Mouse (Mus musculus): ENCODE data around the gene Olfr722. TPM values are rescaled to one million over a fixed set of nuclear protein-coding genes. Genes with fewer than 3 reads are reported as not detected.
A peak's percentile ranks its signal among the peaks of the same experiment; 100 is the strongest.
"Not testable (repeated sequence)": the region's sequence is repeated elsewhere in the genome, so short reads cannot be mapped to it uniquely, and the experiment has no call there.

The Olfr722 gene
- total RNA-seq (2021), result not detected
- long read RNA-seq, result 0 reads

GRCm38 (mm10) chr14:49901899-49902298, at the start of gene Olfr722:
Gene Olfr722 (minus strand): TSS chr14:49901999.
- no peak for DNase-seq (ENCODE audit: low spot score in 2 of 2)

- not testable (repeated sequence) for DNase-seq (ENCODE audit: low spot score in 2 of 2)
These were observed 29.9 kb upstream of the Olfr722 start, which contains the start of gene Olfr723 for GRCm38 (mm10) chr14:49931687-49932086. Gene Olfr723 (minus strand): TSS chr14:49931787.

GRCm38 (mm10) chr14:49860387-49860786, 41.4 kb downstream of the Olfr722 start:
- peak in 1 of 2 experiments; percentile 30 for DNase-seq (ENCODE audit: low spot score in 2 of 2)

Other genes starting within 250 kb of the Olfr722 start
- gene Armh4, start 118.6 kb downstream of the Olfr722 start, total RNA-seq (2021), result 10 to 100 TPM; 26.2 to 27.9 TPM
- gene Olfr723, start 29.8 kb upstream of the Olfr722 start, total RNA-seq (2021), result not detected
- gene Olfr724, start 61.3 kb upstream of the Olfr722 start, total RNA-seq (2021), result not detected
- gene Olfr725, start 138.4 kb upstream of the Olfr722 start, total RNA-seq (2021), result not detected
- gene Olfr726, start 189.0 kb upstream of the Olfr722 start, total RNA-seq (2021), result not detected
- gene Olfr727, start 221.2 kb upstream of the Olfr722 start, total RNA-seq (2021), result not detected
- not detected for gene Olfr728, start 240.7 kb upstream of the Olfr722 start, total RNA-seq (2021)

Data from layer of hippocampus, adult 18-20 months (tissue).